Mouse (Mus musculus): Measurements from ENCODE around the gene Tmem80.
A peak's percentile ranks its signal among the peaks of the same experiment; 100 is the strongest.

Tmem80 gene

GRCm38 (mm10) chr7:141356971-141357370, 29.4 kb downstream of the Tmem80 start:
- DNase-seq (ENCODE audit: low read depth, low spot score): no peak

- peak; percentile 60 for DNase-seq (ENCODE audit: low read depth, low spot score)
These were observed 34.0 kb downstream of the Tmem80 start for GRCm38 (mm10) chr7:141361510-141361909.

GRCm38 (mm10) chr7:141363106-141363751, 35.7 kb downstream of the Tmem80 start:
- peak; percentile 78 for DNase-seq (ENCODE audit: low read depth, low spot score)

- no peak for DNase-seq (ENCODE audit: low read depth, low spot score)
These were observed 36.2 kb downstream of the Tmem80 start for GRCm38 (mm10) chr7:141363752-141364125.

GRCm38 (mm10) chr7:141364349-141365048, 37.0 kb downstream of the Tmem80 start:
- no peak for DNase-seq (ENCODE audit: low read depth, low spot score)

GRCm38 (mm10) chr7:141365049-141365445, 37.5 kb downstream of the Tmem80 start:
- no peak for DNase-seq (ENCODE audit: low read depth, low spot score)

- no peak for DNase-seq (ENCODE audit: low read depth, low spot score)
These were observed 39.8 kb downstream of the Tmem80 start for GRCm38 (mm10) chr7:141367358-141367757.

- DNase-seq (ENCODE audit: low read depth, low spot score): no peak
These were observed 42.4 kb downstream of the Tmem80 start for GRCm38 (mm10) chr7:141369918-141370317.

GRCm38 (mm10) chr7:141371942-141372595, 44.5 kb downstream of the Tmem80 start:
- no peak for DNase-seq (ENCODE audit: low read depth, low spot score)

- DNase-seq (ENCODE audit: low read depth, low spot score): no peak
These were observed 46.1 kb downstream of the Tmem80 start for GRCm38 (mm10) chr7:141373611-141374010.

GRCm38 (mm10) chr7:141374399-141374798, 46.9 kb downstream of the Tmem80 start:
- DNase-seq (ENCODE audit: low read depth, low spot score): no peak

GRCm38 (mm10) chr7:141379584-141379983, 52.0 kb downstream of the Tmem80 start:
- DNase-seq (ENCODE audit: low read depth, low spot score): no peak

GRCm38 (mm10) chr7:141381068-141381835, 53.7 kb downstream of the Tmem80 start:
- DNase-seq (ENCODE audit: low read depth, low spot score): no peak
